Mouse (Mus musculus) CH12.LX (cell line): Measurements from ENCODE around the gene Gm10382. TPM values are rescaled to one million over a fixed set of nuclear protein-coding genes. Genes with fewer than 3 reads are reported as not detected.
"Not testable (repeated sequence)": the region's sequence is repeated elsewhere in the genome, so short reads cannot be mapped to it uniquely, and the experiment has no call there.

Experiments used
- DNase-seq: peaks from one replicate; pipeline ENCODE4 v3.0.0-alpha.2; 2013; ENCODE audit errors: extremely low read depth
- H3K27ac ChIP-seq: 2 replicates; pipeline ENCODE4 v1.5.1; 2012; ENCODE audit warnings: low read depth, mild to moderate bottlenecking, control low read depth, moderate library complexity; ENCODE audit not compliant: insufficient read depth
- H3K27me3 ChIP-seq: replicated peaks from 2 replicates; pipeline ENCODE3; 2012; ENCODE audit warnings: inconsistent platforms
- H3K36me3 ChIP-seq, 2 experiments: replicated peaks in 1 of 2; 2 replicates each; pipeline versions ENCODE3 to v1.6.1; 2012; ENCODE audit warnings: inconsistent platforms in 1 of 2, low read length in 1 of 2, mild to moderate bottlenecking in 1 of 2, mixed read lengths in 1 of 2, moderate library complexity in 1 of 2; ENCODE audit not compliant: control insufficient read depth in 1 of 2, insufficient read depth in 1 of 2
- H3K4me1 ChIP-seq, 2 experiments: 2 replicates each; pipeline ENCODE4 v1.6.1; 2012; ENCODE audit warnings: inconsistent platforms in 1 of 2, moderate library complexity in 1 of 2; ENCODE audit not compliant: insufficient read depth in 2 of 2, control insufficient read depth in 1 of 2
- H3K4me2 ChIP-seq: 2 replicates; pipeline ENCODE4 v1.6.1; 2012; ENCODE audit warnings: low read depth, mild to moderate bottlenecking, control low read depth; ENCODE audit not compliant: poor library complexity, insufficient read depth, severe bottlenecking
- H3K4me3 ChIP-seq, 3 experiments: fragments of 150-350 bp in 1 of 3; sonication (generic) in 1 of 3; replicated peaks in 1 of 3; 2 replicates each; pipeline versions ENCODE3 to v1.5.1; 2011 to 2012; ENCODE audit warnings: low read depth in 2 of 3, low read length in 2 of 3, mild to moderate bottlenecking in 2 of 3, moderate library complexity in 2 of 3, control low read depth in 1 of 3, improper control_type of control experiment in 1 of 3, inconsistent platforms in 1 of 3, mixed read lengths in 1 of 3; ENCODE audit not compliant: poor library complexity in 1 of 3
- H3K79me2 ChIP-seq: replicated peaks from 2 replicates; pipeline ENCODE4 v1.6.1; 2012; ENCODE audit warnings: mild to moderate bottlenecking, moderate library complexity; ENCODE audit not compliant: control insufficient read depth, poor library complexity, insufficient read depth, severe bottlenecking; ENCODE audit errors: extremely low read depth
- H3K9ac ChIP-seq: 2 replicates; pipeline ENCODE4 v1.6.1; 2012; ENCODE audit warnings: low read depth, mild to moderate bottlenecking, control low read depth, moderate library complexity; ENCODE audit not compliant: insufficient read depth
- H3K9me3 ChIP-seq: replicated peaks from 2 replicates; pipeline ENCODE3; 2012; ENCODE audit warnings: low read length, inconsistent platforms, mixed read lengths
- CTCF ChIP-seq, 2 experiments: IDR thresholded peaks in 1 of 2; conservative IDR thresholded peaks in 1 of 2; 2 replicates each; pipeline ENCODE4 v1.5.1; 2011 to 2012; ENCODE audit warnings: low read depth in 2 of 2, low read length in 2 of 2, improper control_type of control experiment in 1 of 2, inconsistent platforms in 1 of 2, mild to moderate bottlenecking in 1 of 2, moderate library complexity in 1 of 2
- JUND ChIP-seq: conservative IDR thresholded peaks from 2 replicates; pipeline ENCODE4 v1.6.1; 2011; ENCODE audit warnings: low read depth, low read length, improper control_type of control experiment
- KAT2A ChIP-seq: IDR thresholded peaks from 2 replicates; pipeline ENCODE4 v1.6.1; 2012; ENCODE audit warnings: low read length, improper control_type of control experiment, inconsistent platforms; ENCODE audit not compliant: insufficient replicate concordance
- MAZ ChIP-seq: IDR thresholded peaks from 2 replicates; pipeline ENCODE4 v1.6.1; 2012; ENCODE audit warnings: low read depth, mild to moderate bottlenecking, inconsistent platforms, low read length, improper control_type of control experiment, moderate library complexity
- NELFE ChIP-seq: IDR thresholded peaks from 2 replicates; pipeline ENCODE4 v1.6.1; 2011; ENCODE audit warnings: low read depth, low read length, improper control_type of control experiment
- RAD21 ChIP-seq: IDR thresholded peaks from 2 replicates; pipeline ENCODE4 v1.6.1; 2011; ENCODE audit warnings: low read depth, mild to moderate bottlenecking, low read length, improper control_type of control experiment, moderate library complexity
- SMC3 ChIP-seq: IDR thresholded peaks from 2 replicates; pipeline ENCODE4 v1.6.1; 2011; ENCODE audit warnings: low read depth, low read length, improper control_type of control experiment
- TCF12 ChIP-seq: IDR thresholded peaks from 2 replicates; pipeline ENCODE4 v1.6.1; 2014; ENCODE audit warnings: low read depth, mild to moderate bottlenecking, inconsistent platforms, low read length, improper control_type of control experiment
- dilution Hi-C: fragments of 300-500 bp; cut with MboI; formaldehyde crosslinking; loops from 2 replicates; pipeline ENCODE4 v1.14.3; 2020; ENCODE audit warnings: low sequenced_read_pairs; ENCODE audit not compliant: extremely low pct_unique_long_range_greater_than_20kb, extremely low pct_ligation_motif_present
- in situ Hi-C: fragments of 300-500 bp; cut with MboI; formaldehyde crosslinking; loops from 3 replicates; pipeline ENCODE4 v1.14.3; 2019; ENCODE audit warnings: low sequenced_read_pairs, low pct_ligation_motif_present, low pct_unique_long_range_greater_than_20kb, mixed read lengths
- polyA plus RNA-seq: library from polyadenylated mRNA; unstranded; fragments of >175 nt; gene quantifications from 2 replicates; pipeline ENCODE4 v1.2.1, GENCODE M21; 2012; ENCODE audit warnings: low read depth; ENCODE audit not compliant: insufficient read length
- total RNA-seq, 2 experiments: library from RNA; depleted of rRNA; stranded (reverse); fragments of 300-350 nt in 1 of 2; fragments of >200 nt in 1 of 2; gene quantifications; 2 replicates each; pipeline ENCODE4 v1.2.3; 2012 to 2014

Gm10382 gene
- total and polyA plus RNA-seq, 3 experiments = 0.59 to 1.1 TPM; not detected in 1

GRCm38 (mm10) chr5:125433793-125434337 lies 44.7 kb downstream of the Gm10382 start, which contains the start of gene Dhx37 (continued):
- TF ChIP-seq KAT2A (peak; percentile 59; the same call in 1 of the 2 replicates), JUND (no peak), TCF12 (peak; percentile 69), NELFE (peak; percentile 97), MAZ (0 out of 2 replicates have a peak, but pooled peaks have one; percentile 52), CTCF (conservative IDR thresholded peaks at IDR 0.05 in 1 of 2, IDR thresholded peaks at IDR 0.05 in 1 of 2; ENCODE audit: low read depth in 2 of 2, low read length in 2 of 2) (no peak)

GRCm38 (mm10) chr5:125434347-125434746 lies 45.2 kb downstream of the Gm10382 start:
- H3K36me3 ChIP-seq = peaks cover 21 to 29% of the 10 kb centered on the region in 2 experiments
- peak; percentile 53 for DNase-seq
- dilution Hi-C loops, H3K4me2 ChIP-seq, H3K9ac ChIP-seq, H3K9me3 ChIP-seq, in situ Hi-C loops, H3K27me3 ChIP-seq, H3K27ac ChIP-seq: not testable (repeated sequence)
- TF ChIP-seq CTCF (conservative IDR thresholded peaks at IDR 0.05 in 1 of 2, IDR thresholded peaks at IDR 0.05 in 1 of 2; ENCODE audit: low read depth in 2 of 2, low read length in 2 of 2) (peak; percentile 14 to 44; a peak in 2 of 4 replicates), SMC3 (peak; percentile 10; the same call in 1 of the 2 replicates), RAD21 (peak; percentile 8)
- H3K79me2 ChIP-seq = peaks cover 15% of the 10 kb centered on the region
- H3K4me3 ChIP-seq = peak overlapping the region in 2 of 3 experiments; percentile 7 to 89
- peaks cover 5 to 11% of the 10 kb centered on the region in 2 experiments for H3K4me1 ChIP-seq

Other genes starting within 250 kb of the Gm10382 start
- 7.2 and 10.8 TPM in 2 replicates for gene Ncor2, start 210.1 kb upstream of the Gm10382 start, total RNA-seq (2012; rRNA removed)
- gene Ncor2, start 210.1 kb upstream of the Gm10382 start, total RNA-seq (2014; rRNA removed) = 2.5 and 3.9 TPM in 2 replicates
- gene Ncor2, start 210.1 kb upstream of the Gm10382 start, polyA plus RNA-seq = 37.7 and 44.7 TPM in 2 replicates
- 11.6 and 12.3 TPM in 2 replicates for gene Scarb1, start 48.2 kb upstream of the Gm10382 start, total RNA-seq (2012; rRNA removed)
- 16.3 and 20.0 TPM in 2 replicates for gene Scarb1, start 48.2 kb upstream of the Gm10382 start, total RNA-seq (2014; rRNA removed)
- gene Scarb1, start 48.2 kb upstream of the Gm10382 start, polyA plus RNA-seq = 24.6 and 24.7 TPM in 2 replicates
- 466 and 486 TPM in 2 replicates for gene Ubc, start 880 bp downstream of the Gm10382 start, total RNA-seq (2012; rRNA removed)
- gene Ubc, start 880 bp downstream of the Gm10382 start, total RNA-seq (2014; rRNA removed) = 650 and 656 TPM in 2 replicates
- gene Ubc, start 880 bp downstream of the Gm10382 start, polyA plus RNA-seq = 687 and 803 TPM in 2 replicates
- gene Dhx37, start 44.8 kb downstream of the Gm10382 start, total RNA-seq (2012; rRNA removed) = 21.0 and 23.8 TPM in 2 replicates
- gene Dhx37, start 44.8 kb downstream of the Gm10382 start, total RNA-seq (2014; rRNA removed) = 22.7 and 26.0 TPM in 2 replicates
- gene Dhx37, start 44.8 kb downstream of the Gm10382 start, polyA plus RNA-seq = 33.0 and 36.9 TPM in 2 replicates
- 48.4 and 49.6 TPM in 2 replicates for gene Bri3bp, start 52.2 kb downstream of the Gm10382 start, total RNA-seq (2012; rRNA removed)
- 30.1 and 37.7 TPM in 2 replicates for gene Bri3bp, start 52.2 kb downstream of the Gm10382 start, total RNA-seq (2014; rRNA removed)
- gene Bri3bp, start 52.2 kb downstream of the Gm10382 start, polyA plus RNA-seq = 147 and 164 TPM in 2 replicates
- 21.3 and 24.9 TPM in 2 replicates for gene Aacs, start 86.5 kb downstream of the Gm10382 start, total RNA-seq (2012; rRNA removed)
- 34.5 and 48.8 TPM in 2 replicates for gene Aacs, start 86.5 kb downstream of the Gm10382 start, total RNA-seq (2014; rRNA removed)
- gene Aacs, start 86.5 kb downstream of the Gm10382 start, polyA plus RNA-seq = 39.8 and 58.3 TPM in 2 replicates
- gene Tmem132b, start 142.5 kb downstream of the Gm10382 start, total RNA-seq (2012; rRNA removed) = not detected in 2 replicates
- gene Tmem132b, start 142.5 kb downstream of the Gm10382 start, total RNA-seq (2014; rRNA removed) = not detected in 2 replicates
- not detected in 2 replicates for gene Tmem132b, start 142.5 kb downstream of the Gm10382 start, polyA plus RNA-seq